Mouse (Mus musculus) embryonic facial prominence, embryonic 13.5 days (tissue): Measurements from ENCODE around the gene Rere. TPM values are rescaled to one million over a fixed set of nuclear protein-coding genes. Genes with fewer than 3 reads are reported as not detected.

Source experiments
- ATAC-seq: fragments of 200-750 bp; cut with Nextera tagmentation; 2 replicates; pipeline ENCODE4 v1.8.0; 2017; ENCODE audit warnings: low read depth; ENCODE audit not compliant: insufficient number of reproducible peaks, insufficient read depth, low FRiP score, low TSS enrichment
- H3K27ac ChIP-seq: fragments of 300-500 bp; sonication (generic); 2 replicates; pipeline ENCODE4 v1.5.1; 2015; ENCODE audit warnings: moderate library complexity, mild to moderate bottlenecking, inconsistent platforms
- H3K27me3 ChIP-seq: fragments of 300-500 bp; sonication (generic); 2 replicates; pipeline ENCODE4 v1.6.1; 2015; ENCODE audit warnings: mild to moderate bottlenecking, inconsistent platforms
- H3K36me3 ChIP-seq: fragments of 300-500 bp; sonication (generic); 2 replicates; pipeline ENCODE4 v1.6.1; 2015; ENCODE audit warnings: mild to moderate bottlenecking, inconsistent platforms
- H3K4me1 ChIP-seq: fragments of 300-500 bp; sonication (generic); 2 replicates; pipeline ENCODE4 v1.6.1; 2015; ENCODE audit warnings: inconsistent platforms
- H3K4me2 ChIP-seq: fragments of 300-500 bp; sonication (generic); 2 replicates; pipeline ENCODE4 v1.6.1; 2015; ENCODE audit warnings: moderate library complexity, mild to moderate bottlenecking, inconsistent platforms
- H3K4me3 ChIP-seq: fragments of 300-500 bp; sonication (generic); 2 replicates; pipeline ENCODE4 v1.5.1; 2015; ENCODE audit warnings: mild to moderate bottlenecking, inconsistent platforms
- H3K9ac ChIP-seq: fragments of 300-500 bp; sonication (generic); 2 replicates; pipeline ENCODE4 v1.6.1; 2015; ENCODE audit warnings: mild to moderate bottlenecking, inconsistent platforms
- H3K9me3 ChIP-seq: fragments of 300-500 bp; sonication (generic); 2 replicates; pipeline ENCODE4 v1.6.1; 2016; ENCODE audit warnings: inconsistent platforms
- WGBS: fragments of 180-500 bp; shearing (Covaris S2); methylation state at CpG from one replicate; pipeline ENCODE4 v1.1.7; 2015; ENCODE audit warnings: mixed read lengths; 5-methylcytosine and 5-hydroxymethylcytosine counted together
- polyA plus RNA-seq: library from polyadenylated mRNA; unstranded; fragments of >200 nt; fragmentation: Nextera tagmentation; extraction: Ambion mirVana; gene quantifications from 2 replicates; pipeline ENCODE4 v1.2.1, GENCODE M21; 2015

Rere gene
- polyA plus RNA-seq, 1 experiment from 2014 or later, result 23.3 TPM

- Histone ChIP-seq H3K4me1 (peaks cover 40% of the 10 kb centered on the region), H3K36me3 (no peaks in the 10 kb centered on the region), H3K27me3 (no peaks in the 10 kb centered on the region), H3K4me2 (no peak overlapping the region), H3K9ac (no peak overlapping the region), H3K4me3 (no peak overlapping the region), H3K27ac (no peak overlapping the region), H3K9me3 (no peaks in the 10 kb centered on the region)
- 75% methylated on average over 1 of the region's 1 CpGs for WGBS
- no peak for ATAC-seq
Observed at GRCm38 (mm10) chr4:150448433-150448832, 167.0 kb downstream of the Rere start.

- no peak overlapping the region for H3K9ac ChIP-seq
- no peaks in the 10 kb centered on the region for H3K27me3 ChIP-seq
- no peaks in the 10 kb centered on the region for H3K9me3 ChIP-seq
- no peaks in the 10 kb centered on the region for H3K36me3 ChIP-seq
- WGBS, result 75% methylated on average over 6 of the region's 6 CpGs
- peaks cover 48% of the 10 kb centered on the region for H3K4me1 ChIP-seq
- H3K4me2 ChIP-seq, result no peak overlapping the region
- H3K27ac ChIP-seq, result no peak overlapping the region
- no peak for ATAC-seq
- H3K4me3 ChIP-seq, result no peak overlapping the region
Observed at GRCm38 (mm10) chr4:150450081-150450691, 168.7 kb downstream of the Rere start.

GRCm38 (mm10) chr4:150452155-150452847, 170.9 kb downstream of the Rere start:
- 78% methylated on average over 11 of the region's 11 CpGs for WGBS
- Histone ChIP-seq H3K4me2 (no peak overlapping the region), H3K4me3 (no peak overlapping the region), H3K9ac (no peak overlapping the region), H3K27ac (no peak overlapping the region), H3K36me3 (no peaks in the 10 kb centered on the region), H3K4me1 (peaks cover 46% of the 10 kb centered on the region), H3K27me3 (no peaks in the 10 kb centered on the region), H3K9me3 (no peaks in the 10 kb centered on the region)
- ATAC-seq, result no peak

GRCm38 (mm10) chr4:150454571-150455306, 173.3 kb downstream of the Rere start:
- Histone ChIP-seq H3K36me3 (no peaks in the 10 kb centered on the region), H3K4me3 (no peak overlapping the region), H3K27me3 (no peaks in the 10 kb centered on the region), H3K9me3 (no peaks in the 10 kb centered on the region), H3K4me2 (no peak overlapping the region), H3K4me1 (peaks cover 46% of the 10 kb centered on the region), H3K27ac (peak overlapping the region; percentile 57), H3K9ac (0 out of 2 replicates have a peak overlapping the region, but pooled peaks have one; percentile 28)
- ATAC-seq, result no peak
- WGBS, result 35% methylated on average over 12 of the region's 12 CpGs

- WGBS, result 78% methylated on average over 1 of the region's 1 CpGs
- H3K9me3 ChIP-seq, result no peaks in the 10 kb centered on the region
- H3K36me3 ChIP-seq, result no peaks in the 10 kb centered on the region
- no peaks in the 10 kb centered on the region for H3K27me3 ChIP-seq
- peaks cover 42% of the 10 kb centered on the region for H3K4me1 ChIP-seq
- H3K4me2 ChIP-seq, result no peak overlapping the region
- no peak overlapping the region for H3K27ac ChIP-seq
- ATAC-seq, result no peak
- H3K9ac ChIP-seq, result no peak overlapping the region
- no peak overlapping the region for H3K4me3 ChIP-seq
Observed at GRCm38 (mm10) chr4:150455750-150456149, 174.3 kb downstream of the Rere start.

GRCm38 (mm10) chr4:150456452-150456851, 175.0 kb downstream of the Rere start:
- Histone ChIP-seq H3K9ac (no peak overlapping the region), H3K4me3 (no peak overlapping the region), H3K4me2 (no peak overlapping the region), H3K36me3 (no peaks in the 10 kb centered on the region), H3K27me3 (no peaks in the 10 kb centered on the region), H3K9me3 (no peaks in the 10 kb centered on the region), H3K4me1 (peaks cover 48% of the 10 kb centered on the region), H3K27ac (no peak overlapping the region)
- 61% methylated on average over 7 of the region's 7 CpGs for WGBS
- ATAC-seq, result no peak

GRCm38 (mm10) chr4:150456886-150457285, 175.4 kb downstream of the Rere start:
- Histone ChIP-seq H3K27ac (no peak overlapping the region), H3K27me3 (no peaks in the 10 kb centered on the region), H3K9me3 (no peaks in the 10 kb centered on the region), H3K9ac (no peak overlapping the region), H3K4me3 (no peak overlapping the region), H3K4me1 (peaks cover 49% of the 10 kb centered on the region), H3K36me3 (no peaks in the 10 kb centered on the region), H3K4me2 (no peak overlapping the region)
- no peak for ATAC-seq
- 77% methylated on average over 2 of the region's 2 CpGs for WGBS

- no peak for ATAC-seq
- no peak overlapping the region for H3K27ac ChIP-seq
- H3K36me3 ChIP-seq, result no peaks in the 10 kb centered on the region
- peaks cover 50% of the 10 kb centered on the region for H3K4me1 ChIP-seq
- WGBS, result 65% methylated on average over 4 of the region's 4 CpGs
- H3K9me3 ChIP-seq, result no peaks in the 10 kb centered on the region
- no peak overlapping the region for H3K4me2 ChIP-seq
- no peaks in the 10 kb centered on the region for H3K27me3 ChIP-seq
- H3K9ac ChIP-seq, result no peak overlapping the region
- H3K4me3 ChIP-seq, result no peak overlapping the region
Observed at GRCm38 (mm10) chr4:150457353-150457752, 175.9 kb downstream of the Rere start.

GRCm38 (mm10) chr4:150457771-150458170, 176.3 kb downstream of the Rere start:
- no peaks in the 10 kb centered on the region for H3K27me3 ChIP-seq
- WGBS, result 62% methylated on average over 7 of the region's 7 CpGs
- H3K4me1 ChIP-seq, result peaks cover 55% of the 10 kb centered on the region
- no peak overlapping the region for H3K4me3 ChIP-seq
- H3K9ac ChIP-seq, result no peak overlapping the region
- H3K36me3 ChIP-seq, result no peaks in the 10 kb centered on the region
- no peaks in the 10 kb centered on the region for H3K9me3 ChIP-seq
- H3K4me2 ChIP-seq, result no peak overlapping the region
- ATAC-seq, result no peak
- no peak overlapping the region for H3K27ac ChIP-seq

- peaks cover 49% of the 10 kb centered on the region for H3K4me1 ChIP-seq
Observed at GRCm38 (mm10) chr4:150459022-150459794, 177.8 kb downstream of the Rere start.

GRCm38 (mm10) chr4:150460451-150460850, 179.0 kb downstream of the Rere start:
- no peaks in the 10 kb centered on the region for H3K27me3 ChIP-seq
- H3K4me2 ChIP-seq, result no peak overlapping the region
- H3K4me1 ChIP-seq, result peaks cover 45% of the 10 kb centered on the region
- H3K27ac ChIP-seq, result no peak overlapping the region
- H3K9me3 ChIP-seq, result no peaks in the 10 kb centered on the region
- ATAC-seq, result no peak
- H3K9ac ChIP-seq, result no peak overlapping the region
- no peak overlapping the region for H3K4me3 ChIP-seq
- 76% methylated on average over 5 of the region's 5 CpGs for WGBS
- no peaks in the 10 kb centered on the region for H3K36me3 ChIP-seq

More at GRCm38 (mm10) chr4:150459022-150459794, 177.8 kb downstream of the Rere start:
- ATAC-seq, result no peak
- Histone ChIP-seq H3K27ac (no peak overlapping the region), H3K36me3 (no peaks in the 10 kb centered on the region), H3K9me3 (no peaks in the 10 kb centered on the region), H3K9ac (no peak overlapping the region), H3K4me3 (no peak overlapping the region), H3K27me3 (no peaks in the 10 kb centered on the region), H3K4me2 (no peak overlapping the region)
- 70% methylated on average over 6 of the region's 6 CpGs for WGBS
